Mouse (Mus musculus): ENCODE data around the gene Smyd2. TPM values are rescaled to one million over a fixed set of nuclear protein-coding genes. Genes with fewer than 3 reads are reported as not detected.

Gene Smyd2
- 1 to 10 TPM; 2.4 to 3.1 TPM for total RNA-seq (2023)

DNA sequence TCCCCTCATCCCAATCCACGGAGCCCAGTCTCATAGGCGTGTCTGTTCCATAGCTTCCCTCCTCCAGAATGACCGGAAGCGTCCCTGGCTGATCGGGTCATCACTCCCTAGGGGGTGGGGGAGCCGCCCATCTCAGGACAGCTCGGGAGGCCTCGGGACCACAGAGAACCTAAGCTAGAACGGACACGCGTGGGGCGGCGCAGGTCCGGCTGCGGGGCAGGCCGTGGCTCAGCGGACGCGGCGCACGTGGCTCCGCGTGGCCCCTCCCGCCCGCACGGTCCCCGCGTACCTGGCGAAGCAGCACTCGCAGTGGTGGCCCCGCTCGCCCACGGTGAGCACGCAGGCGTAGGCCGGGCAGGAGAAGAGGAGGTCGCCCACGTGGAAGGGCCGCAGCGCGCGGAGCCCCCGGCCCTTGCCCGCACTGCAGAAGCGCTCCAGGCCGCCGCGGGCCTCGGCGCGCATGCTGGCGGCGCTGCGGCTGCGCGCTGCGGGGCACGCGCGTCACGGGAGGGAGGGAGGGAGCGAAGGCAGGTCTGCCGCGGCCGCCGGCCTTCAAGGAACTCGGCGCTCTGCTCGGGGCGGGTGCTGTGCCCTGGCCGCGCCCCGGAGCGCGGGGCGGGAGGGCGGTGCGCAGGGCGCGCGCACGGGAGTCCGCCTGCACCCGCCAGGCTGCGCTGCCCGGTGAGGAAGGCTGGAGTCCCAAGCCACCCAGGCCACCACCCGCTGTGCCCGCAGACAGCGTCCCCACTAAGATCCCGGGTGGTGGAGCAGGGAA lies at the start of gene Smyd2:
TSS of gene Smyd2 (minus strand) at position 546 of the 775 bp plus-strand sequence.

Other genes starting within 250 kb of the Smyd2 start
- gene Cenpf, start 234.3 kb downstream of the Smyd2 start, total RNA-seq (2023): 1 to 10 TPM; 1.1 TPM
- gene Ptpn14, start 194.1 kb downstream of the Smyd2 start, total RNA-seq (2023): 10 to 100 TPM; 19.0 to 24.5 TPM
- gene Prox1, start 248.4 kb upstream of the Smyd2 start, total RNA-seq (2023): under 1 TPM; 0.55 to 0.56 TPM

Data from B cell, adult 67 days (primary cell).